Mouse (Mus musculus) adipose tissue, adult 10 weeks (tissue): ENCODE measurements around the gene Fam216b. TPM values are rescaled to one million over a fixed set of nuclear protein-coding genes. Genes with fewer than 3 reads are reported as not detected.

Source experiments
- polyA plus RNA-seq: library from polyadenylated mRNA; stranded (reverse); fragments of 350-450 nt; fragmentation: Illumina TruSeq; extraction: RNeasy Lipid Tissue Mini Kit (QIAGEN cat#74804); gene quantifications from one replicate; pipeline ENCODE4 v1.2.3, GENCODE M21; 2014; ENCODE audit warnings: low read depth, low replicate concordance

Fam216b gene
- polyA plus RNA-seq, result 1.9 TPM

GRCm38 (mm10) chr14:78088907-78089306 lies at the start of gene Fam216b:
TSS of gene Fam216b (minus strand) at chr14:78089007.

Other genes with a start within 250 kb of the Fam216b start
- 55.9 TPM for gene Dnajc15, start 213.9 kb downstream of the Fam216b start, polyA plus RNA-seq
- 6.6 TPM for gene Epsti1, start 184.8 kb downstream of the Fam216b start, polyA plus RNA-seq
- not detected for gene Tnfsf11, start 219.0 kb upstream of the Fam216b start, polyA plus RNA-seq